Mouse (Mus musculus) spleen, adult 2 months (tissue): Measurements from ENCODE around the gene Akap8l.

Experiments
- CTCF ChIP-seq: fragments of 200-500 bp; IDR thresholded peaks from 2 replicates; pipeline ENCODE4 v1.5.1; 2011; ENCODE audit warnings: mild to moderate bottlenecking, inconsistent platforms; ENCODE audit not compliant: insufficient read depth, insufficient read length, insufficient replicate concordance; ENCODE audit errors: extremely low read depth
- POLR2A ChIP-seq: fragments of 200-500 bp; IDR thresholded peaks from 2 replicates; pipeline ENCODE4 v1.6.1; 2011; ENCODE audit warnings: low read depth, low read length, inconsistent platforms

GRCm38 (mm10) chr17:32322809-32323208 lies 27.6 kb downstream of the Akap8l start:
- TF ChIP-seq POLR2A: no peak
- TF ChIP-seq CTCF: no peak
